Mouse (Mus musculus) hindbrain, embryonic 16.5 days (tissue): ENCODE data around the gene Bst1. TPM values are rescaled to one million over a fixed set of nuclear protein-coding genes. Genes with fewer than 3 reads are reported as not detected.

ENCODE experiments used
- ATAC-seq: fragments of 200-750 bp; cut with Nextera tagmentation; 2 replicates; pipeline ENCODE4 v1.8.0; 2017; ENCODE audit warnings: moderate TSS enrichment, moderate library complexity
- H3K27ac ChIP-seq: fragments of 300-500 bp; sonication (generic); 2 replicates; pipeline ENCODE4 v1.5.1; 2014; ENCODE audit warnings: low read depth, mild to moderate bottlenecking, control low read depth, low read length, moderate library complexity
- H3K27me3 ChIP-seq: fragments of 300-500 bp; sonication (generic); replicated peaks from 2 replicates; pipeline ENCODE4 v1.6.1; 2014; ENCODE audit warnings: low read length; ENCODE audit not compliant: control insufficient read depth, insufficient read depth
- H3K36me3 ChIP-seq: fragments of 300-500 bp; sonication (generic); 2 replicates; pipeline ENCODE4 v1.6.1; 2014; ENCODE audit warnings: mild to moderate bottlenecking, low read length, moderate library complexity, mixed read lengths; ENCODE audit not compliant: control insufficient read depth, insufficient read depth
- H3K4me1 ChIP-seq: fragments of 300-500 bp; sonication (generic); 2 replicates; pipeline ENCODE4 v1.6.1; 2014; ENCODE audit warnings: low read depth, low read length; ENCODE audit not compliant: control insufficient read depth, insufficient read depth
- H3K4me2 ChIP-seq: fragments of 300-500 bp; sonication (generic); 2 replicates; pipeline ENCODE4 v1.6.1; 2014; ENCODE audit warnings: mild to moderate bottlenecking, low read length, control low read depth, moderate library complexity
- H3K4me3 ChIP-seq: fragments of 300-500 bp; sonication (generic); 2 replicates; pipeline ENCODE4 v1.5.1; 2014; ENCODE audit warnings: mild to moderate bottlenecking, low read length, control low read depth, moderate library complexity
- H3K9ac ChIP-seq: fragments of 300-500 bp; sonication (generic); 2 replicates; pipeline ENCODE4 v1.6.1; 2014; ENCODE audit warnings: low read depth, mild to moderate bottlenecking, control low read depth, low read length, moderate library complexity
- H3K9me3 ChIP-seq: fragments of 300-500 bp; sonication (generic); 2 replicates; pipeline ENCODE4 v1.6.1; 2014; ENCODE audit warnings: mild to moderate bottlenecking, low read length, moderate library complexity; ENCODE audit not compliant: control insufficient read depth
- WGBS: fragments of 180-500 bp; shearing (Covaris S2); extraction: QIAGEN DNeasy Blood & Tissue Kit; methylation state at CpG from one replicate; pipeline ENCODE4 v1.1.7; 2014; 5-methylcytosine and 5-hydroxymethylcytosine counted together
- polyA plus RNA-seq: library from polyadenylated mRNA; unstranded; fragments of >200 nt; fragmentation: Nextera tagmentation; extraction: Ambion mirVana; gene quantifications from 2 replicates; pipeline ENCODE4 v1.2.1, GENCODE M21; 2015

Gene Bst1
- polyA plus RNA-seq, 1 experiment from 2014 or later = not detected

- Histone ChIP-seq H3K9ac (no peak overlapping the region), H3K4me3 (no peak overlapping the region), H3K4me1 (peaks cover 4% of the 10 kb centered on the region), H3K27ac (no peak overlapping the region), H3K27me3 (no peaks in the 10 kb centered on the region), H3K9me3 (no peaks in the 10 kb centered on the region), H3K4me2 (no peak overlapping the region), H3K36me3 (no peaks in the 10 kb centered on the region)
- no peak for ATAC-seq
- WGBS = 78% methylated on average over 4 of the region's 4 CpGs
Measured at GRCm38 (mm10) chr5:43806914-43807313, 11.8 kb upstream of the Bst1 start.

GRCm38 (mm10) chr5:43807744-43808696, 10.7 kb upstream of the Bst1 start:
- Histone ChIP-seq H3K9me3 (no peaks in the 10 kb centered on the region), H3K4me2 (peak overlapping the region; percentile 85), H3K36me3 (no peaks in the 10 kb centered on the region), H3K9ac (peak overlapping the region; percentile 79), H3K27me3 (no peaks in the 10 kb centered on the region), H3K27ac (peak overlapping the region; percentile 85), H3K4me1 (peaks cover 4% of the 10 kb centered on the region), H3K4me3 (peak overlapping the region; percentile 59)
- ATAC-seq = peak; percentile 97
- 4% methylated on average over 48 of the region's 48 CpGs for WGBS

GRCm38 (mm10) chr5:43810427-43811062, 8.1 kb upstream of the Bst1 start:
- 96% methylated on average over 1 of the region's 1 CpGs for WGBS
- no peak overlapping the region for H3K4me2 ChIP-seq
- ATAC-seq = no peak
- H3K27ac ChIP-seq = no peak overlapping the region
- H3K4me3 ChIP-seq = no peak overlapping the region
- no peaks in the 10 kb centered on the region for H3K27me3 ChIP-seq
- no peak overlapping the region for H3K9ac ChIP-seq
- peaks cover 4% of the 10 kb centered on the region for H3K4me1 ChIP-seq
- H3K9me3 ChIP-seq = no peaks in the 10 kb centered on the region
- no peaks in the 10 kb centered on the region for H3K36me3 ChIP-seq

- WGBS = 89% methylated on average over 2 of the region's 2 CpGs
- H3K9ac ChIP-seq = no peak overlapping the region
Measured at GRCm38 (mm10) chr5:43814536-43814935, 4.1 kb upstream of the Bst1 start.

GRCm38 (mm10) chr5:43815769-43816168, 2.9 kb upstream of the Bst1 start:
- Histone ChIP-seq H3K9ac (no peak overlapping the region), H3K27me3 (no peaks in the 10 kb centered on the region), H3K4me1 (no peaks in the 10 kb centered on the region), H3K4me3 (no peak overlapping the region), H3K9me3 (no peaks in the 10 kb centered on the region), H3K4me2 (no peak overlapping the region), H3K36me3 (no peaks in the 10 kb centered on the region), H3K27ac (no peak overlapping the region)
- no peak for ATAC-seq
- WGBS = 48% methylated on average over 1 of the region's 1 CpGs

More at GRCm38 (mm10) chr5:43814536-43814935, 4.1 kb upstream of the Bst1 start:
- Histone ChIP-seq H3K4me3 (no peak overlapping the region), H3K27ac (no peak overlapping the region), H3K4me2 (no peak overlapping the region), H3K4me1 (no peaks in the 10 kb centered on the region), H3K9me3 (no peaks in the 10 kb centered on the region), H3K27me3 (no peaks in the 10 kb centered on the region), H3K36me3 (no peaks in the 10 kb centered on the region)
- no peak for ATAC-seq

GRCm38 (mm10) chr5:43820785-43821184, 2.1 kb downstream of the Bst1 start:
- no peaks in the 10 kb centered on the region for H3K36me3 ChIP-seq
- 92% methylated on average over 11 of the region's 11 CpGs for WGBS
- no peak overlapping the region for H3K9ac ChIP-seq

GRCm38 (mm10) chr5:43821538-43821937, 2.9 kb downstream of the Bst1 start, which contains the start of gene Fbxl5:
Gene Fbxl5, minus strand, starts transcription at chr5:43821638.
- ATAC-seq = no peak
- no peaks in the 10 kb centered on the region for H3K27me3 ChIP-seq

More at GRCm38 (mm10) chr5:43820785-43821184, 2.1 kb downstream of the Bst1 start:
- no peak overlapping the region for H3K4me2 ChIP-seq
- ATAC-seq = no peak
- no peak overlapping the region for H3K4me3 ChIP-seq
- no peak overlapping the region for H3K27ac ChIP-seq
- H3K4me1 ChIP-seq = no peaks in the 10 kb centered on the region
- H3K27me3 ChIP-seq = no peaks in the 10 kb centered on the region
- H3K9me3 ChIP-seq = no peaks in the 10 kb centered on the region

GRCm38 (mm10) chr5:43822199-43822598, 3.5 kb downstream of the Bst1 start:
- Histone ChIP-seq H3K36me3 (no peaks in the 10 kb centered on the region), H3K4me2 (no peak overlapping the region), H3K4me3 (no peak overlapping the region), H3K27ac (no peak overlapping the region), H3K27me3 (no peaks in the 10 kb centered on the region), H3K4me1 (no peaks in the 10 kb centered on the region), H3K9me3 (no peaks in the 10 kb centered on the region), H3K9ac (no peak overlapping the region)
- 81% methylated on average over 8 of the region's 8 CpGs for WGBS
- ATAC-seq = no peak

More at GRCm38 (mm10) chr5:43821538-43821937, 2.9 kb downstream of the Bst1 start, which contains the start of gene Fbxl5:
- no peak within 1 kb of the TSS for H3K4me3 ChIP-seq
- WGBS = 82% methylated on average over 19 of the region's 19 CpGs
- no peak within 1 kb of the TSS for H3K4me2 ChIP-seq
- no peaks in the 10 kb centered on the region for H3K36me3 ChIP-seq
- no peaks in the 10 kb centered on the region for H3K9me3 ChIP-seq
- H3K4me1 ChIP-seq = no peaks in the 10 kb centered on the region
- H3K9ac ChIP-seq = no peak within 1 kb of the TSS
- H3K27ac ChIP-seq = no peak within 1 kb of the TSS

- Histone ChIP-seq H3K9ac (no peak overlapping the region), H3K9me3 (no peaks in the 10 kb centered on the region), H3K4me1 (no peaks in the 10 kb centered on the region), H3K27ac (no peak overlapping the region), H3K4me3 (no peak overlapping the region), H3K36me3 (no peaks in the 10 kb centered on the region), H3K4me2 (no peak overlapping the region), H3K27me3 (no peaks in the 10 kb centered on the region)
- no peak for ATAC-seq
- WGBS = 91% methylated on average over 3 of the region's 3 CpGs
Measured at GRCm38 (mm10) chr5:43822824-43823223, 4.1 kb downstream of the Bst1 start.
